Mouse (Mus musculus): Measurements from ENCODE around the gene Gli1. TPM values are rescaled to one million over a fixed set of nuclear protein-coding genes. Genes with fewer than 3 reads are reported as not detected.

Gli1 gene
- total RNA-seq, 2 experiments from 2014 or later = 1.0 to 2.6 TPM

DNA sequence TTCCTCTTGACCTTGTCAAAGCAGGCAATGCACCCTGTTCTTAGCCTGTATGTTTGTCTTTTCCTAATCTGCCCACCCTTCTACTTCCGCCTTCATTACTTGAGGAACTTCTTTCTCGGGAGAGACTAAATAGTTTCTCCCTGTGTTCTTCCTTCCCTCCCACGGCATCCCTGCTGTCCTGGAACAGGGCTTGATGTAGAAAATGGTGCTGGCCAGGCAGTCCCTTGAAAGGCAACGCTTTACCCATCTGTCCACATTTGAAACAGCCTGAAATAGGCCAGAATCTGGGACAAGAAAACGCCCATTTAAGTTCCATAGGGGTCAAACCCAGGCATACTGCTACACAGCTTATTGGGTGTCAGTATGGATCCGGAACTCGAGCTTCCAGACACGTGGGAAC is 8.0 kb upstream of the Gli1 start:
- intact Hi-C loops (cut with DNase I) = loop anchor here (5.0 kb wide), 2 partner anchors 87 to 102 kb away; no protein-coding TSS in a partner anchor
- no peak for DNase-seq

DNA sequence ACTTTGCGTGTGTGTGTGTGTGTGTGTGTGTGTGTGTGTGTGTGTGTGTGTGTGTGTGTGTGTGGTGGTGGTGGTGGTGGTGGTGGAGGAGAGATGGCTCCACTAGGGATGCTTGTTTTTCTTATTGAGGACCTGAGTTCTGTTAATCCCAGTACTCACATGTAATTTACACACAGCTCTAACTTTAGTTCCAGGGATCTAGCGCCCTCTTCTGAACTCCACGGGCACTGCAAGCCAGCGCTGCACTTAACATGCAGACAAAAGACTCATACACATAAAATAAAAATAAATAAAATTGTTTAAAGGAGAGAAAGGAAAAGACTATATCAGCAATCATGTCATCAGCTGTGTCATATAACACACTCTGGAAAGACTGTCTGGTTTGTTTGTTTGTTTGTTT is 7.2 kb upstream of the Gli1 start:
- DNase-seq = no peak
- intact Hi-C loops (cut with DNase I) = no loop called here

- intact Hi-C loops (cut with DNase I) = no loop called here
- DNase-seq = no peak
Observed at GRCm38 (mm10) chr10:127346173-127346572, 4.4 kb upstream of the Gli1 start.

GRCm38 (mm10) chr10:127343029-127343428 is 1.3 kb upstream of the Gli1 start:
- no peak for DNase-seq
- intact Hi-C loops (cut with DNase I) = no loop called here

- no peak for DNase-seq
- intact Hi-C loops (cut with DNase I) = no loop called here
Observed at GRCm38 (mm10) chr10:127341360-127341690, 449 bp downstream of the Gli1 start.

GRCm38 (mm10) chr10:127340577-127341359 is 1.0 kb downstream of the Gli1 start:
- intact Hi-C loops (cut with DNase I) = no loop called here
- DNase-seq = no peak

DNA sequence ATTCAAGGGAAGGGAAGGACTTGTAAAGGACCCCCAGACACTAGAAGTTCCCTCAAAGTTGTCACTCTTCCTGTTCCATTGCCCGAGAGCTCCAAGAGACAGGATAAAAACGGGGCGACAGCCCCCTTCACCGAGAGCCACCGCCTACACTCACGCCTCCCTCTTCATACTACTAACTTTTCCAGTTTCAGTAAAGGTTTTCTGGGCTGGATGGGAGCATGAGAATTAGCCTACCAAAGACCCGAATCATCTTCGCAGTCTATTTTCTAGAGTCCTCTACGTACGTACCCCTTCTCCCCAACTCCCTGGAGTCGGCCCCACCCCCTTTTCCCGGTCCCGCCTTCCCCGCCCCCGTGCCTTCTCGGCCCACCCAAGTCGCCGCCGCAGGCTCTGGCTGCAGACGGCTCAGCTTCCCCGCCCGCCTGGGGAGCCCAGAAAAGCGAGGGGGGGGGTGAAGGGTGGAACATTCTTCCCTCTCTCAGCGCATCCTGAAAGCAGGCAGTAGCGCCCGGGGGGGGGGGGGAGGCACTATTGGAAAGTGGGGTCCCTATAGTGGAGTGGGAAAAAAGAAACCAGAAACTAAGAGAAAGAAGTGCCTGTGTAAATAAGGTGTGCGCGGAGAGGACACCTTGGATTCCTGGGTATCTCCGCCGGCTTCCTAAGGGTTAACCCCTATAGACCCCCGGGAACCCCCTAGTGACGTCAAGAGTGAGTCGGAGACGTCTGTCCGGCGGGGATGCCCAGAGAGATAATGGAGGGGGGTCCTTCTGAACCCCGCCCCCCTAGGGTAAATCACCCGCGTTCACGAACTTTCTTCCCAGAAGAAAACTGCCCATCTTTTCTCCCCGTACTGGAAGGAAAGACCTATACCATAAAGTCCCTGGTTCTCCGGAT is 1.8 kb downstream of the Gli1 start:
- peak; percentile 59 to 72 for DNase-seq
- intact Hi-C loops (cut with DNase I) = loop anchor here (5.0 kb wide), 1 partner anchor 218 kb away; the partner anchor contains the start of gene Os9

- intact Hi-C loops (cut with DNase I) = loop anchor here (5.0 kb wide), 1 partner anchor 217 kb away; the partner anchor contains the start of gene Os9
- DNase-seq = peak; percentile 84 to 88
Observed at GRCm38 (mm10) chr10:127338930-127339682, 2.7 kb downstream of the Gli1 start.

DNA sequence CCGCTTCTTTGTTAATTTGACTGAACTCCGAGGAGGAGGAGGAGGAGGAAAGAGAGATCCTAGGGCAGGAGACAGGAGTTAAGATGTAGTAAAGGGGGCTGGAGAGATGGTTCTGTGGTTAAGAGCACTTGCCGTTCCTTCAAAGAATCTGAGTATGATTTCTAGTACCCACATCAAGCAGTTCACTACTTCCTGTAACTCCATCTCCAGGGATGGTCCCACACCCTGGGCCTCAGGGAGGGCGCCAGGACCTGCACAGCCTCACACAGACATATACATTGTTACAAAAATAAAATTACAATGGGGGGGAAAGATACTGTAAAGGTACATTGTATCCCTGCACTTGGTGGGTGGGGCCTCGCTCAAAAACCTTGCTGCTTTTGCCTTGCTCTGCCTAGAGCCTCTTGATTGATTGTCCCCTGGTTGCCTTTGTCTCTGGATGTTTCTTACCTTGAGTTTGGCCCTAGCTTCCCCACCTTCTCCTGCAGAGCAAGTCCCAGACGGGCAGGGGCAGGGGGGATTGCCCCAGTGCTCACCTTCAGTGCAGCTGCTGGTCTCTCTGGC is 4.2 kb downstream of the Gli1 start:
- DNase-seq = no peak
- intact Hi-C loops (cut with DNase I) = loop anchor here (5.0 kb wide), 1 partner anchor 215 kb away; the partner anchor contains the start of gene Os9

DNA sequence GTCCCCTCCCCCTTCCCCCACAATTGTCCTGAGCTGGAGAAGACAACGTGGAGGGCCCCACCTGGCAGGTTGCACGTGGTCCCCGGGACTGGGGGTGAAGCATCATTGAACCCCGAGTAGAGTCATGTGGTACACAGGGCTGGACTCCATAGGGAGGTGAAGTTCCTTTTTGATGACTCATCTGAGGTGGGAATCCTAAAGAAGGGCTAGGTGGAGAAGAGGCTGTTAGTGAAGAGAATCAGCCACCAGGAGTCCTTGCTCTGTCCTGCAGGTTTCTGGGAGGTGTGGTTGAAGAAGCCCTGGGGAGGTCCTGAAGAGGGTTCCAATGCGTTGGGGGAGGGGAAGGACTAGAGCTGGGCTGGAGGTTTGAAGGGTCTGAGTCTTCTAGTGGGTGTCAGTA is 4.8 kb downstream of the Gli1 start:
- intact Hi-C loops (cut with DNase I) = loop anchor here (5.0 kb wide), 1 partner anchor 215 kb away; the partner anchor contains the start of gene Os9

DNA sequence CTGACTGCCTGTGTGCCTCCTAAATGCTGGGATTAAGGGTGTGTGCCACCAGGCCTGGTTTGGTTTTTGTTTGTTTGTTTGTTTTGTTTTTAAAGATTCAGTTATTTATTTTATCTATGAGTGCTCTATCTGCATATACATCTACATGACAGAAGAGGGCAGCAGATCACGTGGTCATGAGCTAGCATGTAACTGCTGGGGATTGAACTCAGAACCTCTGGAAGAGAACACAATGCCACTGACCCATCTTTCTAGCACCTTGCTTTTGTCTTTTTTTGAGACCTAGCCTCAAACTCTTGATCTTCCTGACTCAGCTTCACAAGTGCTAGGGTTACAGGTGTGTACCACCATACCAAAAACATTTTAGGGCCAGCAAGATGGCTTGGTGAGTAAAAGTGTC is 6.5 kb downstream of the Gli1 start:
- intact Hi-C loops (cut with DNase I) = loop anchor here (5.0 kb wide), 1 partner anchor 213 kb away; the partner anchor contains the start of gene Os9

More for the DNA sequence above, 4.8 kb downstream of the Gli1 start:
- no peak for DNase-seq

GRCm38 (mm10) chr10:127333152-127333551 is 8.6 kb downstream of the Gli1 start:
- intact Hi-C loops (cut with DNase I) = no loop called here
- no peak for DNase-seq

More for the DNA sequence above, 6.5 kb downstream of the Gli1 start:
- no peak for DNase-seq

- no peak for DNase-seq
- intact Hi-C loops (cut with DNase I) = no loop called here
Observed at GRCm38 (mm10) chr10:127332211-127332874, 9.4 kb downstream of the Gli1 start.

GRCm38 (mm10) chr10:127330212-127330611 is 11.6 kb downstream of the Gli1 start:
- intact Hi-C loops (cut with DNase I) = no loop called here
- DNase-seq = no peak

GRCm38 (mm10) chr10:127327461-127328145 is 14.2 kb downstream of the Gli1 start:
- DNase-seq = no peak

DNA sequence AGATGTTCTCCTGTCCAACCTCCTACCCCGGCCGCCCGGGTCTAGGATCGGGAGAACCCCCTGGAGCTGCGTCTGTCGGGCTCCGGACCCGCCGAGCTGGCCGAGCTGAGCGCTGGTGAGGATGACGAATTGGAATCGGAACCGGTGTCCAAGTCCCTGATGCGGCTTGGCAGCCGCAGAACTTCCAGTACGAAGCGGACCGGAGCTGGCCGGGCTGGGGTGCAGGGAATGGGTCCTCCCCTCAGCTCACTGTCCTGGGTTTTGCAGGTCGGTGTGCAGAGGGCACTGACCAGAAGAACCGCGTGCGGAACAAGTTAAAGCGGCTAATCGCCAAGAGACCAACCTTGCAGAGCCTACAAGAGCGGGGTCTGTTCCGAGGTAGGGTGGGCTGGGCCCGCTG is 14.9 kb downstream of the Gli1 start:
- intact Hi-C loops (cut with DNase I) = no loop called here
- peak in 1 of 2 experiments; percentile 43 for DNase-seq

More at GRCm38 (mm10) chr10:127327461-127328145, 14.2 kb downstream of the Gli1 start:
- intact Hi-C loops (cut with DNase I) = no loop called here

- DNase-seq = peak; percentile 35 to 45
- intact Hi-C loops (cut with DNase I) = no loop called here
Observed at GRCm38 (mm10) chr10:127326017-127326801, 15.6 kb downstream of the Gli1 start.

DNA sequence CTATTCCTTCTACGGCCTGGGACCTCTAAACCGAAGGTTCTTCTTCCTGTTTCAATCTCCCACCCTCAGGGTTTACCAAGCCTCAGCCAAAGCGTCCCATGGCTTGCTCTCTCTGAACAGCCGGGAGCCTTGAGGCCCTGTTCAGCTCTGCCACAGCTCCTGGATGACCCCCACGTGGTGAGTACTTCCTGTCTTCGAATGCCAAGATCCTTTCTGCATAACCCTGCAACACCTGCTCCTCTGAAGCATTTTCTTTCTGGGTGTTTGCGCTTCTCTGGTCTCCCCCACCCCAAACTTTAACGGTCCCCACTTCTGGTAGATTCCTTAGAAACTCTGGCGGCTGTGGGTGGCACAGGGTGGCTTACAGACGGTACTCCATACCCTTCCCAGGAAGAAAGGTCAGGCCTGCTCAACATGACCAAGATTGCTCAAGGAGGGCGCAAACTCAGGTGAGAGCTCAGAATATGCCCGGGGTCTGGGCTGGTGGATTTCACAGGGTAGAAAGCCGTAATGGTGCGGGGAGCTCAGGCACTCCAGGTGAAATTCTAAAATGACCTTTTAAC is 16.2 kb downstream of the Gli1 start:
- intact Hi-C loops (cut with DNase I) = no loop called here
- no peak for DNase-seq

All from heart, postnatal 36 days (tissue).